Mouse (Mus musculus) limb, embryonic 11.5 days (tissue): ENCODE results near the gene Dmc1. TPM values are rescaled to one million over a fixed set of nuclear protein-coding genes. Genes with fewer than 3 reads are reported as not detected.

Experiments
- ATAC-seq: fragments of 200-750 bp; cut with Nextera tagmentation; 2 replicates; pipeline ENCODE4 v1.8.0; 2017; ENCODE audit warnings: low read depth; ENCODE audit not compliant: insufficient number of reproducible peaks, low FRiP score, low TSS enrichment
- DNase-seq: peaks from one replicate; pipeline ENCODE4 v3.0.0-alpha.2; 2015; ENCODE audit warnings: low spot score
- H3K27ac ChIP-seq: fragments of 300-500 bp; sonication (generic); replicated peaks from 2 replicates; pipeline ENCODE4 v1.5.1; 2014; ENCODE audit warnings: low read depth, mild to moderate bottlenecking, low read length
- H3K27me3 ChIP-seq: fragments of 300-500 bp; sonication (generic); 2 replicates; pipeline ENCODE4 v1.6.1; 2014; ENCODE audit warnings: mild to moderate bottlenecking, low read length, mixed read lengths; ENCODE audit not compliant: control insufficient read depth, insufficient read depth
- H3K36me3 ChIP-seq: fragments of 300-500 bp; sonication (generic); 2 replicates; pipeline ENCODE4 v1.6.1; 2014; ENCODE audit warnings: mild to moderate bottlenecking, low read length, moderate library complexity, mixed read lengths; ENCODE audit not compliant: control insufficient read depth, insufficient read depth
- H3K4me1 ChIP-seq: fragments of 300-500 bp; sonication (generic); 2 replicates; pipeline ENCODE4 v1.6.1; 2014; ENCODE audit warnings: low read length, mixed read lengths; ENCODE audit not compliant: control insufficient read depth, insufficient read depth
- H3K4me2 ChIP-seq: fragments of 300-500 bp; sonication (generic); 2 replicates; pipeline ENCODE4 v1.6.1; 2014; ENCODE audit warnings: low read depth, mild to moderate bottlenecking, moderate library complexity; ENCODE audit not compliant: severe bottlenecking
- H3K4me3 ChIP-seq: fragments of 300-500 bp; sonication (generic); 2 replicates; pipeline ENCODE4 v1.5.1; 2014; ENCODE audit warnings: low read depth, low read length
- H3K9ac ChIP-seq: fragments of 300-500 bp; sonication (generic); 2 replicates; pipeline ENCODE4 v1.6.1; 2014; ENCODE audit warnings: mild to moderate bottlenecking, low read length
- H3K9me3 ChIP-seq: fragments of 300-500 bp; sonication (generic); 2 replicates; pipeline ENCODE4 v1.6.1; 2016; ENCODE audit warnings: low read length; ENCODE audit not compliant: control insufficient read depth
- WGBS: fragments of 180-500 bp; shearing (Covaris S2); extraction: QIAGEN DNeasy Blood & Tissue Kit; methylation state at CpG from one replicate; pipeline ENCODE4 v1.1.7; 2014; 5-methylcytosine and 5-hydroxymethylcytosine counted together
- polyA plus RNA-seq: library from polyadenylated mRNA; unstranded; fragments of >200 nt; fragmentation: Nextera tagmentation; extraction: Ambion mirVana; gene quantifications from 2 replicates; pipeline ENCODE4 v1.2.1, GENCODE M21; 2014

Dmc1 gene
- polyA plus RNA-seq, 1 experiment from 2014 or later, result 1.2 TPM

DNA sequence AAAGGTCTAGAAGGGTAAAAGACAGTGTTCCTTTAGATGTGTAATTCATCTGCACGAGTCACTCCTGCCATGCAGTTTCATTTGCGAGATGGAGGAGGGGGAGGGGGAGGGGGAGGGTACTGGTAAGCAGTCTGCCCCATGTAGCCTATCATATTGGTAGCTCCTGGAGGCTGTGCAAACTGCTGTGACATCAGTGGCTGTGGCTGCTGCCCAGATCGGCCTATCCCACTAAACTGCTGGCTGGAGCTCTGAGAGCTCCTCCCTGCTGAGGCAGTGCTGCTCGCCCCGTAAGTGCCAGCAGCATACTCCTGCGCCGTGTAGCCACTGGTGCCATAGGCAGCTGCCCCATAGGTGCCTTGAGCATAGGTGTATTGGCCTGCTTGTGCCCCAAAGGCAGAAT, 75.0 kb downstream of the Dmc1 start:
- no peak overlapping the region for H3K4me2 ChIP-seq
- H3K9me3 ChIP-seq, result no peaks in the 10 kb centered on the region
- no peaks in the 10 kb centered on the region for H3K4me1 ChIP-seq
- H3K4me3 ChIP-seq, result no peak overlapping the region
- no peak overlapping the region for H3K27ac ChIP-seq
- ATAC-seq (no peak), DNase-seq (no peak)
- H3K27me3 ChIP-seq, result no peaks in the 10 kb centered on the region
- whole genome bisulfite sequencing, result 86% methylated on average over 7 of the region's 7 CpGs
- peaks cover 51% of the 10 kb centered on the region for H3K36me3 ChIP-seq
- H3K9ac ChIP-seq, result no peak overlapping the region

DNA sequence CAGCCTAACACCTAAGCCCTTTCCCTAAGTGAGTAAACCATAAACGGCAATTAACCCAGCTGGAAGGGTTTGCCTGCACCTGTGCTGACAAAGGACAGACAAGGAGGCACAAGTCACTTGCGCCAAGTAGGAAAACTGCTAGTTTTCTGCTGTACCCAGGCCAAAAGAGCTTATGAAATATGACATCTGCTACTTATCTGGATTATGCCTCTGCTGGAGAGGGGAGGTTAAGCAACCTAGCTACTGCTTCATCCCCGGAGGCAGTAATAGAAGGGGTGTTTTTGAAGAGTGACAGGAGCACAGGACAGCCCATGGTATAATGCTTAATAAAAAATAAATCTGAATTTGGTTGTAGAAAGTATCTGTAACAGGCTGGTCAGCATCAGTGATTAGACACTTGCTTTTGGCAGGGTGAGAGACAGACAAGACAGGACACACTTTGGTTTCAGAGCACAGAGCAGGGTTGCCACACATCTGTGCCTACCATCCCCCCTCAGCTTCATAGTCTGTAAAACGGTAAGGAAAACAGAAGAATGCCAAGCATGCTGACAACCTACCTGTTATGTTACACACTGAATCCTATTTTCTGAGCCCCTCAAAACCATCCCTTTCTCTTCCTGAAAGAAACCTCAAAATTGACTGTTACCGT, 76.8 kb downstream of the Dmc1 start:
- WGBS, result 74% methylated on average over 5 of the region's 5 CpGs
- Histone ChIP-seq H3K9ac (no peak overlapping the region), H3K36me3 (peaks cover 36% of the 10 kb centered on the region), H3K9me3 (no peaks in the 10 kb centered on the region), H3K27me3 (no peaks in the 10 kb centered on the region), H3K27ac (no peak overlapping the region), H3K4me2 (no peak overlapping the region), H3K4me3 (no peak overlapping the region), H3K4me1 (no peaks in the 10 kb centered on the region)
- no peak for ATAC-seq
- no peak for DNase-seq

DNA sequence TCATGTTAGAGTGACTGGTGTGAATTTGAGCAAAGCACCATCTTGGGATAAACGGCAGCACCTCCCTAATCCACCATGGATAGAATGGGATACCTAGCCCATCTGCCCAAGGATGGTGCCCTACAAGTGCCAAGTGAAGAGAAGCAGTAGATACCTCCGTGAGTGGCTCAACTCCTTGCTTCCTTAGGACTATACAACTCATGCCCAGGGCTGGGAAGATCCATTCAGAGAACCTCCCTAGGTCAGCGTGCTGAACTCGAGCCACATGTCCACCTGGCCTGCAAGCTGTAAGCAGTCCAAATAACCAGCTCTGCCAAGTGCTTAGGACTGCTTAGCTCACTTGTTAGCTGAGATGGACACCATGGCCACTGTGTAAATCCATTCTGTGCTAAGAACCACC, 77.7 kb downstream of the Dmc1 start:
- 81% methylated on average over 4 of the region's 4 CpGs for WGBS
- no peak for DNase-seq
- H3K27me3 ChIP-seq, result no peaks in the 10 kb centered on the region

DNA sequence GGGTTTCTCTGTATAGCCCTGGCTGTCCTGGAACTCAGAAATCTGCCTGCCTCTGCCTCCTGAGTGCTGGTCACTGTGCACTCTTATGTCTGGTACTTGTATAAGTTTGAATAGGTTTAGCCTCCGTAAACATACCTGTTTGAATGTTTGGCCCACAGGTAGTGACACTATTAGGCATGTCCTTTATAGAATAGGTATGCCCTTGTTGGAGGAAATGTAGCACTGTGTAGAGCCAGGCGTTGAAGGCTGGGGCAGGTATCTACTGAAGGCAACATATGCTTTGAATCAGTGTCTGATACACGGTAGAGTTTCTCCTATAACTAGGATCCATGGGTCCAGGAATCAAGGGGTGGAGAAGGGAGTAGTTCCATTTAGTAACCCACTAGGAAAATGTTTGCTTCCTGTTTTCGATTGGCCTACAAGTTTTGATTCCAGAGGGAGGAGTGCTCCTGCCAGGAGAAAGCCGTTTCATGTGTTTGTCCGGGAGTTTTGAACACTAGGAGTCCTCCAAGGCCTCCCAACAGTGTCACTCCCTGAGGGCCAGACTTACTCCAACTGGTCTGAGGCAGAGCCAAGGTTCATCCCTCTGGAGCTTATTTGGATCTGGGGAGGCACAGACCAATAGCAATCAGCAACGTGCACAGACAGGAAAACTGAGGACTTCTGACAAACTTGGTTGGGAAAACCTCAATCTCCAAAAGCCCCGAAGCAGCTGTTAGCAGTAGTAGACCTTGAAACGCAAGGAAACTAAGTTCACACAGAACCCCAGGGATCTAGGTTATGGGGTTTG, 78.7 kb downstream of the Dmc1 start:
- peaks cover 27% of the 10 kb centered on the region for H3K36me3 ChIP-seq
- H3K4me1 ChIP-seq, result no peaks in the 10 kb centered on the region
- WGBS, result 63% methylated on average over 9 of the region's 9 CpGs
- no peak overlapping the region for H3K4me3 ChIP-seq
- DNase-seq (no peak), ATAC-seq (no peak)
- H3K9me3 ChIP-seq, result no peaks in the 10 kb centered on the region
- no peak overlapping the region for H3K4me2 ChIP-seq
- no peak overlapping the region for H3K9ac ChIP-seq
- no peak overlapping the region for H3K27ac ChIP-seq
- H3K27me3 ChIP-seq, result no peaks in the 10 kb centered on the region

More for the DNA sequence above, 77.7 kb downstream of the Dmc1 start:
- Histone ChIP-seq H3K36me3 (peaks cover 34% of the 10 kb centered on the region), H3K4me3 (no peak overlapping the region), H3K9ac (no peak overlapping the region), H3K27ac (no peak overlapping the region), H3K4me2 (no peak overlapping the region), H3K9me3 (no peaks in the 10 kb centered on the region), H3K4me1 (no peaks in the 10 kb centered on the region)
- ATAC-seq, result no peak

DNA sequence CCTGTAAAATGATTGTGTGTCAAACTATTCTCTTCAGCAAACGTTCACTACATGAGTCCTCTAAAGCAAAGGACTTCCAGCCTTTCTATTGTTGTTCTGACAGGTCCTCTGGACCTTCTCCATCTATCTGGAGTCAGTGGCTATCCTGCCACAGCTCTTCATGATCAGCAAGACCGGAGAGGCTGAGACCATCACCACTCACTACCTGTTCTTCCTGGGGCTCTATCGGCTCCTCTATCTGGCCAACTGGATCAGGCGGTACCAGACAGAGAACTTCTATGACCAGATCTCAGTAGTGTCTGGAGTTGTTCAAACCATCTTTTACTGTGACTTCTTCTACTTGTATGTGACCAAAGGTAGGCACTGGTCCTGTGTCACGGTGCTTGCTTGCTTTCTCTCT, 79.3 kb downstream of the Dmc1 start:
- H3K9me3 ChIP-seq, result no peaks in the 10 kb centered on the region
- DNase-seq, result no peak

DNA sequence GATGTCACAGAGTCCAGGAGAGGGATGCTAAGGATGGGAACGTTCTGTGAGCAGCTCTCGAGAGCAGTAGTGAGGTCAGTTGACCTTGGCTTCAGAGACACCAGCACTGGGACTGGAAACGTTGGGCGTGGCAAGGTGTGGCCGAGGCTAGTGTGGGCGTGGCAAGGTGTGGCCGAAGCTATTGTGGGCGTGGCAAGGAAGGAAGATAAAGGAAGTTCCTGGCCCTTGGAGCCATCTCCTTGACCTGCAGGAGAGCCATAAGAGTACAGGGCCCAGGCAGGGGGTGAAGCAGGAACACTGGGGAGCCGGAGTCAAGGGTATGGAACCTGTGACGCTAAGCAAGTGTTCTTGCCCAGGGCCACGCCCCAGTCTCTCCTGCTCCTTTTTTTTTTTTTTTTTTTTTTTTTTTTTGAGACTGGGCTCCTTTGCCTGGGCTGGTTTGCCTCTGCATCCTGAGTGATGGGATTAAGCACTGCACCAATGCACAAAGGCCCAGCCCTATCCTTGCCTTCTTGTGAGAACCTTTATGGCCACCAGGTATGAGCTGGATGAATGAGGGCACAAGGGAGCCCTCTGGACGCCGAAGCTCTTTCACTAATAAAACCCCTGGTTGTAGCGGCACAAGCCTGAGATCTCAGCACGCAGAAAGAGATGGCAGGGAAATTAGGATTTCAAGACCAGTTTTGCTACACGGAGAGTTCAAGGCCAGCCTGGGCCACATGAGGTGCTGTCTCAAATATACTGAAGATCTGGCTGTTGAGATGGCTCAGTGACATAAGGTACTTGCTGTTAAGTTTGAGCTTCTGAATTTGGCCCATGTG, 85.3 kb downstream of the Dmc1 start:
- no peaks in the 10 kb centered on the region for H3K4me1 ChIP-seq
- no peak for DNase-seq
- 50% methylated on average over 16 of the region's 16 CpGs for WGBS
- H3K36me3 ChIP-seq, result no peaks in the 10 kb centered on the region
- H3K27ac ChIP-seq, result no peak overlapping the region
- no peak for ATAC-seq
- no peak overlapping the region for H3K4me3 ChIP-seq
- H3K9me3 ChIP-seq, result no peaks in the 10 kb centered on the region
- no peak overlapping the region for H3K9ac ChIP-seq
- H3K27me3 ChIP-seq, result peaks cover 28% of the 10 kb centered on the region
- H3K4me2 ChIP-seq, result no peak overlapping the region

More for the DNA sequence above, 79.3 kb downstream of the Dmc1 start:
- no peaks in the 10 kb centered on the region for H3K27me3 ChIP-seq
- no peak overlapping the region for H3K4me3 ChIP-seq
- H3K4me2 ChIP-seq, result no peak overlapping the region
- no peaks in the 10 kb centered on the region for H3K4me1 ChIP-seq
- 86% methylated on average over 5 of the region's 5 CpGs for WGBS
- H3K27ac ChIP-seq, result no peak overlapping the region
- no peak overlapping the region for H3K9ac ChIP-seq
- ATAC-seq, result no peak
- peaks cover 24% of the 10 kb centered on the region for H3K36me3 ChIP-seq

DNA sequence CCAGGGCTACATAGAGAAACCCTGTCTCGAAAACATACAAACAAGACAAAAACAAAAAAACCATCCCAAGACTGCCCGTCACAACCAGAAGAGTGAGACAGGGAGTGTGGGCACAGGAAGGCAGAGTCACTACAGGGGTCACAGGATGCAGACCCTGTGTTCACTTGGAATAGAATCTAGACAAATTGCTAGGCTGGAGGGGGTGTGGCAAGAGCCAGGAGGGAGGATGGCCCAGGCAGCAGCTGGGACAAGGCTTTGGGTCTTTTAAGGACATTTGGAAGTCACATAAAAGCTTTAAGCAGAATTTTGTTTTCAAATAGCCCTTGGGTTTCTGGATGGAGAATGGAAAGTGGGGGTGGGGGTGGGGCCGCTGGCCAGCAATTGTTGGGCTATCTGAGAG, 86.3 kb downstream of the Dmc1 start:
- 81% methylated on average over 3 of the region's 3 CpGs for WGBS
- Histone ChIP-seq H3K4me1 (peaks cover 4% of the 10 kb centered on the region; the same call in 1 of the 2 replicates), H3K9ac (no peak overlapping the region), H3K4me2 (no peak overlapping the region), H3K27me3 (peaks cover 37% of the 10 kb centered on the region), H3K36me3 (no peaks in the 10 kb centered on the region), H3K4me3 (no peak overlapping the region), H3K27ac (no peak overlapping the region), H3K9me3 (no peaks in the 10 kb centered on the region)
- no peak for ATAC-seq
- no peak for DNase-seq

DNA sequence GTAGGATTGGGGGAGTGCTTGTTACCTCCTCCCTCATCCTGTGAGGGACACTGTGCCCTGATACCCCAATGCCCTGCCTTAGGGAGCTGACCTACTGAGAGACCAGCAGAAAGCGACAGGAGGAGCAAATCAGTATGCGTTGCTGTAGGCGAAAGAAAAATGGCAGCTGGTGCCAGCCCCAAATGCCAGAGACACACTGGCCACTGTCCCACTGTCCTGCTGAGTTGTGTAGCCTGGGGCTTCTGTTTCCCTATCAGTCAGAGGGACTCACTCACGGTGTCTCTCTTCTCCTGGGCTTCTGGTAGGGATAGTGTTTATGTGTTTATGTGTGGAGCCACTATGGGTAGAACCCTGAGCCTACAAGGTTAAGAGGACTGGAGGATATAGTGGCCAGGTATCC, 87.2 kb downstream of the Dmc1 start:
- DNase-seq (no peak), ATAC-seq (no peak)
- no peak overlapping the region for H3K4me2 ChIP-seq
- peaks cover 42% of the 10 kb centered on the region for H3K27me3 ChIP-seq
- no peak overlapping the region for H3K27ac ChIP-seq
- H3K36me3 ChIP-seq, result no peaks in the 10 kb centered on the region
- peaks cover 4% of the 10 kb centered on the region; the same call in 1 of the 2 replicates for H3K4me1 ChIP-seq
- no peak overlapping the region for H3K9ac ChIP-seq
- H3K9me3 ChIP-seq, result no peaks in the 10 kb centered on the region
- WGBS, result 72% methylated on average over 4 of the region's 4 CpGs
- no peak overlapping the region for H3K4me3 ChIP-seq
